Mouse (Mus musculus): ENCODE results near the gene Vav1. TPM values are rescaled to one million over a fixed set of nuclear protein-coding genes. Genes with fewer than 3 reads are reported as not detected.

Vav1 gene
- polyA plus RNA-seq, 1 experiment = 53.3 TPM

GRCm38 (mm10) chr17:57289252-57289651, 10.4 kb downstream of the Vav1 start:
- H3K27ac ChIP-seq (ENCODE audit: insufficient read depth, low read length) = 0 out of 2 replicates have a peak overlapping the region, but pooled peaks have one; percentile 17
- peaks cover 6% of the 10 kb centered on the region; the same call in 1 of the 2 replicates for H3K36me3 ChIP-seq (ENCODE audit: control insufficient read depth, insufficient read depth, low read length)
- 92% methylated on average over 5 of the region's 5 CpGs for WGBS
- TF ChIP-seq POLR2A (IDR thresholded peaks at IDR 0.05; ENCODE audit: low read depth, low read length) (no peak), CTCF (IDR thresholded peaks at IDR 0.05; ENCODE audit: extremely low read depth, insufficient read depth, insufficient read length, insufficient replicate concordance) (no peak)
- H3K27me3 ChIP-seq (ENCODE audit: control insufficient read depth, insufficient read depth, low read length) = no peaks in the 10 kb centered on the region
- H3K4me3 ChIP-seq (ENCODE audit: extremely low read depth, insufficient read depth, insufficient read length) = no peak overlapping the region
- peaks cover 39% of the 10 kb centered on the region for H3K4me1 ChIP-seq (ENCODE audit: control insufficient read depth, insufficient read depth, insufficient read length)
- DNase-seq (ENCODE audit: low read depth in 1 of 2, low spot score in 2 of 2) = no peak

DNA sequence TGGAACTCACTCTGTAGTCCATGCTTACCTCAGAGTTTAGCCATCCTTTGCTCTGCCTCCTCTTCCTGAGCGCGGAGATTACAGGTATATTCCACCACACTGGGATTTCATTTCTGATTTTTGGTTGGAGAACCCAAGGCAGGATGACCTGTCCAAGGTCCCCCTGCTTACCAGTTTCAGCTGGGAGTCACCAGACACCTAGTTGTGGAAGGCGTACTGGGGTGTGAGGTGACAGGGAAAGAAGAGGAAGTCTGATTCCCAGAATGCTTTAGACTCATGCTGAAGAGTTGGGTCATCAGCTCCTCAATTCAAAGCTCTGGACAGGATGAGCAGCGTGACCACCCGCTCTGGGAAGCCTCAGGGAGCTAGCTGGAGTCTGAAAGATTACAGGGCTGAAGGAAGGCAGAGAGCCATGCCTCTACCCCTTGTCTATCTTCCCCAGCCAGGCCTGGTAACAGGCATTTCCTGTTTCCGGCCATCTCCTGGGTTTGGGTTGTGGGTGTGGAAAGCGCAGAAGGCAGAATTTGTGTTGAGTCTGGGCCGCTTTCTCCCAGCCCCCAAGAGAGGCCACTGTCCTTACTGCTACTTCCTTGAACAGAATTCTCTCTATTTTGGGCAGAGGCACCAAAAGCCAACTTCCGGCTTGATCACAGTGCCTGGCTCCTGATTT, 11.2 kb downstream of the Vav1 start:
- H3K4me1 ChIP-seq (ENCODE audit: control insufficient read depth, insufficient read depth, insufficient read length) = peaks cover 33% of the 10 kb centered on the region
- no peaks in the 10 kb centered on the region for H3K27me3 ChIP-seq (ENCODE audit: control insufficient read depth, insufficient read depth, low read length)
- H3K4me3 ChIP-seq (ENCODE audit: extremely low read depth, insufficient read depth, insufficient read length) = no peak overlapping the region
- TF ChIP-seq CTCF (IDR thresholded peaks at IDR 0.05; ENCODE audit: extremely low read depth, insufficient read depth, insufficient read length, insufficient replicate concordance) (no peak), POLR2A (IDR thresholded peaks at IDR 0.05; ENCODE audit: low read depth, low read length) (no peak)
- H3K36me3 ChIP-seq (ENCODE audit: control insufficient read depth, insufficient read depth, low read length) = peaks cover 6% of the 10 kb centered on the region; the same call in 1 of the 2 replicates
- peak overlapping the region; percentile 50 for H3K27ac ChIP-seq (ENCODE audit: insufficient read depth, low read length)
- WGBS = 24% methylated on average over 9 of the region's 9 CpGs
- DNase-seq (ENCODE audit: low read depth in 1 of 2, low spot score in 2 of 2) = peak in 1 of 2 experiments; percentile 33

- TF ChIP-seq POLR2A (IDR thresholded peaks at IDR 0.05; ENCODE audit: low read depth, low read length) = no peak
- TF ChIP-seq CTCF (IDR thresholded peaks at IDR 0.05; ENCODE audit: extremely low read depth, insufficient read depth, insufficient read length, insufficient replicate concordance) = no peak
- Histone ChIP-seq H3K4me1 (ENCODE audit: control insufficient read depth, insufficient read depth, insufficient read length) (peaks cover 29% of the 10 kb centered on the region; the same call in 1 of the 2 replicates), H3K36me3 (ENCODE audit: control insufficient read depth, insufficient read depth, low read length) (peaks cover 6% of the 10 kb centered on the region; the same call in 1 of the 2 replicates), H3K27me3 (ENCODE audit: control insufficient read depth, insufficient read depth, low read length) (no peaks in the 10 kb centered on the region), H3K27ac (ENCODE audit: insufficient read depth, low read length) (peak overlapping the region; percentile 50), H3K4me3 (ENCODE audit: extremely low read depth, insufficient read depth, insufficient read length) (no peak overlapping the region)
- WGBS = 8% methylated on average over 7 of the region's 7 CpGs
- DNase-seq (ENCODE audit: low read depth in 1 of 2, low spot score in 2 of 2) = no peak
These were observed 11.8 kb downstream of the Vav1 start for GRCm38 (mm10) chr17:57290671-57291055.

- H3K27ac ChIP-seq (ENCODE audit: insufficient read depth, low read length) = no peak overlapping the region
- peaks cover 20% of the 10 kb centered on the region; the same call in 1 of the 2 replicates for H3K4me1 ChIP-seq (ENCODE audit: control insufficient read depth, insufficient read depth, insufficient read length)
- 69% methylated on average over 2 of the region's 2 CpGs for WGBS
- peaks cover 16% of the 10 kb centered on the region for H3K36me3 ChIP-seq (ENCODE audit: control insufficient read depth, insufficient read depth, low read length)
- no peak for DNase-seq (ENCODE audit: low read depth in 1 of 2, low spot score in 2 of 2)
- no peaks in the 10 kb centered on the region for H3K27me3 ChIP-seq (ENCODE audit: control insufficient read depth, insufficient read depth, low read length)
- TF ChIP-seq CTCF (IDR thresholded peaks at IDR 0.05; ENCODE audit: extremely low read depth, insufficient read depth, insufficient read length, insufficient replicate concordance) (no peak), POLR2A (IDR thresholded peaks at IDR 0.05; ENCODE audit: low read depth, low read length) (no peak)
- H3K4me3 ChIP-seq (ENCODE audit: extremely low read depth, insufficient read depth, insufficient read length) = no peak overlapping the region
These were observed 13.4 kb downstream of the Vav1 start for GRCm38 (mm10) chr17:57292302-57292701.

- Histone ChIP-seq H3K27me3 (ENCODE audit: control insufficient read depth, insufficient read depth, low read length) (no peaks in the 10 kb centered on the region), H3K4me3 (ENCODE audit: extremely low read depth, insufficient read depth, insufficient read length) (no peak overlapping the region), H3K36me3 (ENCODE audit: control insufficient read depth, insufficient read depth, low read length) (peaks cover 19% of the 10 kb centered on the region), H3K27ac (ENCODE audit: insufficient read depth, low read length) (no peak overlapping the region), H3K4me1 (ENCODE audit: control insufficient read depth, insufficient read depth, insufficient read length) (peaks cover 19% of the 10 kb centered on the region; the same call in 1 of the 2 replicates)
- DNase-seq (ENCODE audit: low read depth in 1 of 2, low spot score in 2 of 2) = no peak
- WGBS = 91% methylated on average over 9 of the region's 9 CpGs
- no peak for TF ChIP-seq POLR2A (IDR thresholded peaks at IDR 0.05; ENCODE audit: low read depth, low read length)
- no peak for TF ChIP-seq CTCF (IDR thresholded peaks at IDR 0.05; ENCODE audit: extremely low read depth, insufficient read depth, insufficient read length, insufficient replicate concordance)
These were observed 14.1 kb downstream of the Vav1 start for GRCm38 (mm10) chr17:57292968-57293367.

- H3K27me3 ChIP-seq (ENCODE audit: control insufficient read depth, insufficient read depth, low read length) = no peaks in the 10 kb centered on the region
- 95% methylated on average over 9 of the region's 9 CpGs for WGBS
- peaks cover 35% of the 10 kb centered on the region for H3K36me3 ChIP-seq (ENCODE audit: control insufficient read depth, insufficient read depth, low read length)
- H3K4me3 ChIP-seq (ENCODE audit: extremely low read depth, insufficient read depth, insufficient read length) = no peak overlapping the region
- peaks cover 6% of the 10 kb centered on the region; the same call in 1 of the 2 replicates for H3K4me1 ChIP-seq (ENCODE audit: control insufficient read depth, insufficient read depth, insufficient read length)
- TF ChIP-seq CTCF (IDR thresholded peaks at IDR 0.05; ENCODE audit: extremely low read depth, insufficient read depth, insufficient read length, insufficient replicate concordance) (no peak), POLR2A (IDR thresholded peaks at IDR 0.05; ENCODE audit: low read depth, low read length) (no peak)
- no peak overlapping the region for H3K27ac ChIP-seq (ENCODE audit: insufficient read depth, low read length)
- DNase-seq (ENCODE audit: low read depth in 1 of 2, low spot score in 2 of 2) = no peak
These were observed 17.0 kb downstream of the Vav1 start for GRCm38 (mm10) chr17:57295935-57296334.

GRCm38 (mm10) chr17:57297040-57297439, 18.1 kb downstream of the Vav1 start:
- peaks cover 3% of the 10 kb centered on the region; the same call in 1 of the 2 replicates for H3K4me1 ChIP-seq (ENCODE audit: control insufficient read depth, insufficient read depth, insufficient read length)
- no peak for TF ChIP-seq POLR2A (IDR thresholded peaks at IDR 0.05; ENCODE audit: low read depth, low read length)
- no peak for TF ChIP-seq CTCF (IDR thresholded peaks at IDR 0.05; ENCODE audit: extremely low read depth, insufficient read depth, insufficient read length, insufficient replicate concordance)
- H3K27me3 ChIP-seq (ENCODE audit: control insufficient read depth, insufficient read depth, low read length) = no peaks in the 10 kb centered on the region
- H3K36me3 ChIP-seq (ENCODE audit: control insufficient read depth, insufficient read depth, low read length) = peaks cover 44% of the 10 kb centered on the region
- DNase-seq (ENCODE audit: low read depth in 1 of 2, low spot score in 2 of 2) = no peak
- 93% methylated on average over 12 of the region's 12 CpGs for WGBS
- H3K4me3 ChIP-seq (ENCODE audit: extremely low read depth, insufficient read depth, insufficient read length) = no peak overlapping the region
- no peak overlapping the region for H3K27ac ChIP-seq (ENCODE audit: insufficient read depth, low read length)
